Mouse (Mus musculus) liver (tissue): Measurements from ENCODE around the gene 4930539E08Rik.

ENCODE experiments used
- DNase-seq: peaks from one replicate; pipeline ENCODE4 v3.0.0-alpha.2; 2020; ENCODE audit warnings: mixed read lengths

The 4930539E08Rik gene

DNA sequence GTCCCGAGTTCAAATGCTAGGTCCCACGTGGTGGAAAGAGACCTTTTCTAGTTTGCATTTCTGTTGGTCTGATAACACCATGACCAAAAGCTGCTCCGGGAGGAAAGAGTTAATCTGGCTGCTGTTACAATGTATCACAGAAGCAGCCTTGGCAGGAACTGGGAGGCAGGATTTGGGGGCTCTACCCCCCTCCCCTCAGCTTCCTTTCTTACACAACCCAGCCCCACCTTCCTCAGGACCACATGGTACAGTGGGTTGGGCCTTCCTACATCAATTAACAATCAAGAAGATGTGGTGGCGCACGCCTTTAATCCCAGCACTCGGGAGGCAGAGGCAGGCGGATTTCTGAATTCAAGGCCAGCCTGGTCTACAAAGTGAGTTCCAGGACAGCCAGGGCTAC, 60.7 kb downstream of the 4930539E08Rik start:
- DNase-seq: no peak

DNA sequence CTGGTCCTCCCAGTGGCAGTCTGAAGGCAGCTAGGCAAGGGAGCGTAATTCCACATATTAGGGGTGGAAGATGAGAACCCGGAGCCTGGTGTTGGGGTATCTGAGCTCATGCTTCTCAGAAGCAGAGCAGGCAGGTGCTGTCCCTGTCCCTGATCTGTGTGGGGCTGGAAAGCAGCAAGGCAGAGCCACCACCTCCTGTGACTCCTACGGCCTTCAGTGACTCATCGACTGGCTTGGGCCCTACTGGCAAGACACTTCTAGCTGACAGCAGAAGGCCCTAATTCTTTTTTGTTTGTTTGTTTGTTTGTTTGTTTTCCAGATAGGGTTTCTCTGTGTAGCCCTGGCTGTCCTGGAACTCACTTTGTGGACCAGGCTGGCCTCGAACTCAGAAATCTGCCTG, 64.6 kb downstream of the 4930539E08Rik start:
- no peak for DNase-seq

DNA sequence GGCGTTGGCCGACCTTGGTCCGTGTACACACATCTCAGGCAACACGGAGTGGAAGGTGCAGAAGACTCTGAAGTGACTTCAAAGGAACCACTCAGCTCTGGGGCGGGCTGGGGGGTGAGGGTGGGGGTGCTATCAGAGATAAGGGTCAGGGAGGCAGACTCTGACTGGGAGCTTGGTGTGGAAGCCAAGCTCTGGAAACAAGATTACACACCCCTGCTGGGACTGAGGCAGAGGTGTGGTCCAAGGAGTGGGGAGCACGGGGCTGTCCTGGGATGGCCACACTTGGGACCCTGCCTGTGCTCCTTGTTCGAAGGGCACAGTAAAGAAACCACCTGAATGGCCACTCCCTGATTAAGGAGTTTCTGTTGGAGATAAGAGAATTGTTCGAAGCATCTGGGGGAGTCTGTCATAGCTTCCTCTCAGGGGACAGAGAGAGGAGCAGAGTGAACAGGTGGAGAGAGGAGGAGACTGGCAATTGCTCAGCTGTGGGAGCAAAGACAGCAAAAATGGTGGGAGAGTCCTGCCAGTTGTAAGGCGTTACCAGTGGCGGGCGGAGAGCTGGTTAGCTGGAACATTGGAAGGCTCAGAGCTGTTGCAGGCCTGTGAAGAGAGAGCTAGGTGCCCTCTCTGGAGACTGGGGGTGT, 68.0 kb downstream of the 4930539E08Rik start:
- peak; percentile 61 for DNase-seq
